Mouse (Mus musculus) neutrophil, adult 5-6 weeks (primary cell): ENCODE measurements around the gene Ppig. TPM values are rescaled to one million over a fixed set of nuclear protein-coding genes. Genes with fewer than 3 reads are reported as not detected.
"Not testable (repeated sequence)": the region's sequence is repeated elsewhere in the genome, so short reads cannot be mapped to it uniquely, and the experiment has no call there.

Experiments
- ATAC-seq: fragments of 151-379, 151-347 bp; 2 replicates; pipeline ENCODE4 v1.8.0; 2017; ENCODE audit warnings: mild to moderate bottlenecking, moderate TSS enrichment; ENCODE audit not compliant: insufficient number of reproducible peaks, poor library complexity, low FRiP score, severe bottlenecking; ENCODE audit errors: extremely low read depth
- total RNA-seq: library from RNA; stranded (forward); fragments of 200-1000 nt; gene quantifications from 2 replicates; pipeline ENCODE4 v1.2.3, GENCODE M21; 2017

The Ppig gene
- 81.8 and 105 TPM in 2 replicates for total RNA-seq

- ATAC-seq, result no peak
Observed at GRCm38 (mm10) chr2:69722273-69722649, at the start of gene Ppig. Gene Ppig, plus strand, starts transcription at chr2:69722545.

- no peak for ATAC-seq
Observed at GRCm38 (mm10) chr2:69673723-69674122, 48.6 kb upstream of the Ppig start.

- ATAC-seq, result no peak
Observed at GRCm38 (mm10) chr2:69675266-69675665, 47.1 kb upstream of the Ppig start.

GRCm38 (mm10) chr2:69676713-69677112 lies 45.6 kb upstream of the Ppig start:
- ATAC-seq, result no peak

GRCm38 (mm10) chr2:69677215-69677614 lies 45.1 kb upstream of the Ppig start:
- ATAC-seq, result not testable (repeated sequence)

GRCm38 (mm10) chr2:69679990-69680389 lies 42.4 kb upstream of the Ppig start:
- ATAC-seq, result no peak

- no peak for ATAC-seq
Observed at GRCm38 (mm10) chr2:69681931-69682330, 40.4 kb upstream of the Ppig start.

GRCm38 (mm10) chr2:69683036-69683805 lies 39.1 kb upstream of the Ppig start:
- no peak for ATAC-seq

GRCm38 (mm10) chr2:69684488-69684887 lies 37.9 kb upstream of the Ppig start:
- no peak for ATAC-seq

- ATAC-seq, result no peak
Observed at GRCm38 (mm10) chr2:69690214-69690613, 32.1 kb upstream of the Ppig start.

- no peak for ATAC-seq
Observed at GRCm38 (mm10) chr2:69690843-69691242, 31.5 kb upstream of the Ppig start.

GRCm38 (mm10) chr2:69693501-69693900 lies 28.8 kb upstream of the Ppig start:
- ATAC-seq, result no peak

GRCm38 (mm10) chr2:69700446-69700845 lies 21.9 kb upstream of the Ppig start:
- no peak for ATAC-seq

- no peak for ATAC-seq
Observed at GRCm38 (mm10) chr2:69712171-69712570, 10.2 kb upstream of the Ppig start.

GRCm38 (mm10) chr2:69712981-69713625 lies 9.2 kb upstream of the Ppig start, which contains the start of gene Fastkd1:
Gene Fastkd1, minus strand, starts transcription at chr2:69713516.
- peak; percentile 100 for ATAC-seq

- no peak for ATAC-seq
Observed at GRCm38 (mm10) chr2:69713626-69714014, 8.7 kb upstream of the Ppig start.

- no peak for ATAC-seq
Observed at GRCm38 (mm10) chr2:69714126-69714525, 8.2 kb upstream of the Ppig start.

- ATAC-seq, result no peak
Observed at GRCm38 (mm10) chr2:69716483-69716882, 5.9 kb upstream of the Ppig start.

- ATAC-seq, result no peak
Observed at GRCm38 (mm10) chr2:69719121-69719520, 3.2 kb upstream of the Ppig start.
